Mouse (Mus musculus) MEL (cell line): ENCODE measurements at regions not wholly inside any gene's neighbourhood (a gene's known extent, or its start where the extent isn't known, plus 50 kb on each side); places are given as distances from the start of the nearest gene placed in this dataset.

Experiments
- DNase-seq: peaks from one replicate; pipeline ENCODE4 v3.0.0; 2011; ENCODE audit warnings: low read depth, low spot score
- H3K27ac ChIP-seq: 2 replicates; pipeline ENCODE4 v1.5.1; 2012; ENCODE audit warnings: low read depth, mild to moderate bottlenecking, control low read depth, low read length, moderate library complexity; ENCODE audit not compliant: control insufficient read depth
- H3K27me3 ChIP-seq, 2 experiments: fragments of 150-350 bp in 1 of 2; sonication (generic) in 1 of 2; 2 replicates each; pipeline ENCODE4 v1.6.1; 2012; ENCODE audit warnings: low read length in 2 of 2, mild to moderate bottlenecking in 2 of 2, improper control_type of control experiment in 1 of 2, moderate library complexity in 1 of 2; ENCODE audit not compliant: insufficient read depth in 2 of 2, control insufficient read depth in 1 of 2
- H3K36me3 ChIP-seq, 2 experiments: 2 replicates each; pipeline ENCODE4 v1.6.1; 2012 to 2014; ENCODE audit warnings: low read length in 2 of 2, improper control_type of control experiment in 1 of 2, inconsistent platforms in 1 of 2, mild to moderate bottlenecking in 1 of 2; ENCODE audit not compliant: insufficient read depth in 2 of 2, control insufficient read depth in 1 of 2
- H3K4me1 ChIP-seq, 2 experiments: fragments of 150-350 bp in 1 of 2; sonication (generic) in 1 of 2; 2 replicates each; pipeline ENCODE4 v1.6.1; 2012; ENCODE audit warnings: low read length in 2 of 2, improper control_type of control experiment in 1 of 2, mild to moderate bottlenecking in 1 of 2; ENCODE audit not compliant: insufficient read depth in 2 of 2, control insufficient read depth in 1 of 2
- H3K4me3 ChIP-seq, 2 experiments: fragments of 150-350 bp in 1 of 2; sonication (generic) in 1 of 2; 2 replicates each; pipeline ENCODE4 v1.5.1; 2012; ENCODE audit warnings: low read depth in 2 of 2, low read length in 2 of 2, mild to moderate bottlenecking in 2 of 2, moderate library complexity in 2 of 2, control low read depth in 1 of 2, improper control_type of control experiment in 1 of 2; ENCODE audit not compliant: control insufficient read depth in 1 of 2, insufficient read depth in 1 of 2
- H3K79me2 ChIP-seq: 2 replicates; pipeline ENCODE4 v1.6.1; 2012; ENCODE audit warnings: mild to moderate bottlenecking, low read length, moderate library complexity; ENCODE audit not compliant: control insufficient read depth, poor library complexity, insufficient read depth
- H3K9ac ChIP-seq: 2 replicates; pipeline ENCODE4 v1.6.1; 2012; ENCODE audit warnings: low read depth, mild to moderate bottlenecking, control low read depth, low read length, moderate library complexity; ENCODE audit not compliant: control insufficient read depth, poor library complexity, severe bottlenecking
- H3K9me3 ChIP-seq: fragments of 150-350 bp; sonication (generic); replicated peaks from 2 replicates; pipeline ENCODE4 v1.6.1; 2012; ENCODE audit warnings: mild to moderate bottlenecking, low read length, improper control_type of control experiment, moderate library complexity; ENCODE audit not compliant: insufficient read depth
- ELF1 ChIP-seq: IDR thresholded peaks from 2 replicates; pipeline ENCODE4 v1.6.1; 2014; ENCODE audit warnings: low read depth, mild to moderate bottlenecking, inconsistent platforms, low read length, improper control_type of control experiment, moderate library complexity
- ETS1 ChIP-seq: IDR thresholded peaks from 2 replicates; pipeline ENCODE4 v1.6.1; 2012; ENCODE audit warnings: low read depth, mild to moderate bottlenecking, inconsistent platforms, low read length, improper control_type of control experiment, moderate library complexity
- GABPA ChIP-seq: IDR thresholded peaks from 2 replicates; pipeline ENCODE4 v1.6.1; 2012; ENCODE audit warnings: low read depth, mild to moderate bottlenecking, inconsistent platforms, low read length, improper control_type of control experiment, moderate library complexity
- GATA1 ChIP-seq: IDR thresholded peaks from 2 replicates; pipeline ENCODE4 v1.6.1; 2011; ENCODE audit warnings: low read depth, low read length, improper control_type of control experiment
- JUND ChIP-seq: IDR thresholded peaks from 2 replicates; pipeline ENCODE4 v1.6.1; 2011; ENCODE audit warnings: low read depth, mild to moderate bottlenecking, improper control_type of control experiment, low read length
- MAFK ChIP-seq: IDR thresholded peaks from 2 replicates; pipeline ENCODE4 v1.6.1; 2011; ENCODE audit warnings: low read depth, mild to moderate bottlenecking, low read length, improper control_type of control experiment, borderline replicate concordance
- MAX ChIP-seq: IDR thresholded peaks from 2 replicates; pipeline ENCODE4 v1.6.1; 2011; ENCODE audit warnings: low read length, improper control_type of control experiment
- MAZ ChIP-seq: IDR thresholded peaks from 2 replicates; pipeline ENCODE4 v1.6.1; 2012; ENCODE audit warnings: low read depth, mild to moderate bottlenecking, inconsistent platforms, low read length, improper control_type of control experiment
- MXI1 ChIP-seq: IDR thresholded peaks from 2 replicates; pipeline ENCODE4 v1.6.1; 2011; ENCODE audit warnings: mild to moderate bottlenecking, low read depth, low read length, improper control_type of control experiment
- MYB ChIP-seq: IDR thresholded peaks from 2 replicates; pipeline ENCODE4 v1.6.1; 2011; ENCODE audit warnings: mild to moderate bottlenecking, low read depth, low read length, improper control_type of control experiment
- NELFE ChIP-seq: IDR thresholded peaks from 2 replicates; pipeline ENCODE4 v1.6.1; 2011; ENCODE audit warnings: low read depth, low read length, improper control_type of control experiment
- NRF1 ChIP-seq: IDR thresholded peaks from 2 replicates; pipeline ENCODE4 v1.6.1; 2014; ENCODE audit warnings: low read depth, mild to moderate bottlenecking, inconsistent platforms, low read length, improper control_type of control experiment, moderate library complexity; ENCODE audit not compliant: poor library complexity, insufficient read depth, severe bottlenecking
- POLR2A ChIP-seq, 2 experiments: IDR thresholded peaks; 2 replicates each; pipeline ENCODE4 v1.6.1; 2011 to 2012; ENCODE audit warnings: low read length in 2 of 2, mild to moderate bottlenecking in 2 of 2, control low read depth in 1 of 2, improper control_type of control experiment in 1 of 2, low read depth in 1 of 2, moderate library complexity in 1 of 2; ENCODE audit not compliant: control insufficient read depth in 1 of 2, insufficient read depth in 1 of 2, poor library complexity in 1 of 2
- POLR2AphosphoS2 ChIP-seq: IDR thresholded peaks from 2 replicates; pipeline ENCODE4 v1.6.1; 2011; ENCODE audit warnings: low read length, improper control_type of control experiment
- POLR2AphosphoS5 ChIP-seq: IDR thresholded peaks from 2 replicates; pipeline ENCODE4 v1.6.1; 2012; ENCODE audit warnings: low read depth, borderline replicate concordance, mild to moderate bottlenecking, inconsistent platforms, low read length, moderate library complexity, mixed read lengths
- RAD21 ChIP-seq: IDR thresholded peaks from 2 replicates; pipeline ENCODE4 v1.6.1; 2011; ENCODE audit warnings: mild to moderate bottlenecking, low read depth, low read length, improper control_type of control experiment
- SMC3 ChIP-seq: IDR thresholded peaks from 2 replicates; pipeline ENCODE4 v1.6.1; 2011; ENCODE audit warnings: low read depth, low read length, improper control_type of control experiment
- TAL1 ChIP-seq: IDR thresholded peaks from 2 replicates; pipeline ENCODE4 v1.6.1; 2012; ENCODE audit warnings: mild to moderate bottlenecking, inconsistent platforms, low read length, moderate library complexity, mixed read lengths
- TBP ChIP-seq: IDR thresholded peaks from 2 replicates; pipeline ENCODE4 v1.8.0; 2011; ENCODE audit warnings: low read depth, low read length, improper control_type of control experiment
- USF1 ChIP-seq: IDR thresholded peaks from 2 replicates; pipeline ENCODE4 v1.6.1; 2014; ENCODE audit warnings: low read depth, mild to moderate bottlenecking, inconsistent platforms, low read length, improper control_type of control experiment, moderate library complexity
- USF2 ChIP-seq, 2 experiments: IDR thresholded peaks; 2 replicates each; pipeline ENCODE4 v1.6.1; 2011 to 2012; ENCODE audit warnings: improper control_type of control experiment in 2 of 2, low read length in 2 of 2, borderline replicate concordance in 1 of 2, inconsistent platforms in 1 of 2, low read depth in 1 of 2, mild to moderate bottlenecking in 1 of 2; ENCODE audit not compliant: insufficient read depth in 1 of 2
- ZKSCAN1 ChIP-seq: IDR thresholded peaks from 2 replicates; pipeline ENCODE4 v1.6.1; 2012; ENCODE audit warnings: low read depth, mild to moderate bottlenecking, inconsistent platforms, low read length, improper control_type of control experiment, moderate library complexity
- ZNF384 ChIP-seq: IDR thresholded peaks from 2 replicates; pipeline ENCODE4 v1.6.1; 2012; ENCODE audit warnings: low read depth, mild to moderate bottlenecking, inconsistent platforms, low read length, improper control_type of control experiment

DNA sequence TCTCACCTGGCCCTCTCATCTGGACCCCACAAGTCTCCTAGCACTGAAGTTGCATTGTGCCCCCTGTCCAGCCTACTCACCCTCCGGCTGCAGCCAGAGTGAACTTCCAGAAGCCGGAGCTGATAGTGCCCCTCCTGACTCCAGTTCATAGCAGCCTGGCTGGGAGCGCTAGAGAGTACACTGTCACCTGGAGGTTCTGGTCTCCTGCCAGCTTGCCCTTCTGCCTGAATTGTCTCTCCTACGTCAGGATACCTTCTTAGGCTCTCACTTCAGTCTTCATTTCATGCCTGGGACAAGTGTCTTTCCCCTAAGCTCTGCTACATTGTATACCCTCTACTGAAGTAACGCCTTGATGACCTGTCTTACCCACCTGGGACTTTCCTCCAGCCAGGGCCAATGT, 112.3 kb downstream of the Efnb1 start:
- no peaks in the 10 kb centered on the region for H3K36me3 ChIP-seq
- no peak overlapping the region for H3K4me3 ChIP-seq
- no peaks in the 10 kb centered on the region for H3K4me1 ChIP-seq
- no peaks in the 10 kb centered on the region for H3K27me3 ChIP-seq
- H3K79me2 ChIP-seq, result no peaks in the 10 kb centered on the region
- no peak overlapping the region for H3K27ac ChIP-seq
- no peak for DNase-seq
- H3K9me3 ChIP-seq, result no peaks in the 10 kb centered on the region
- no peak overlapping the region for H3K9ac ChIP-seq
- TF ChIP-seq TAL1 (no peak), RAD21 (no peak), MXI1 (no peak), SMC3 (no peak), JUND (no peak), GATA1 (no peak), POLR2AphosphoS2 (no peak), MYB (no peak), NELFE (no peak), POLR2AphosphoS5 (no peak)

DNA sequence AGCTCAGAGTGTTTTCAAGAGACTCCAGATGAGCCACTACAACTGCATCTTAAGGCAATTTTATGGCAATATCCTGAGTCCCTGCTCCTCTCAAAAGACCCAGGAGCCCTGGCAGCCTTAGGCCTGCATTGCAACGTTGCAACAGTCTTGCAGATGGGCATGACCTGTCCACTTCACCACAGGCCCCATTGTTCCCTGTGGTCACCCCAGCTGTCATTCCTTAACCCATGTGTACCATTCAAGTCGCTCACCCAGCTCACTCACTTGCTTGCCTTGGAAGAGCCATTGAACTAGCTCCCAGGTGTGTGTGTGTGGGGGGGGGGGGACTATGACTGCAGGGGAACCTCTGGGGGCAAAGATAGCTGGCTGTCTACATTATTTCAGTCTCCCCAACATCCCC, 110.8 kb downstream of the Efnb1 start:
- no peak for TF ChIP-seq MAZ
- no peak for TF ChIP-seq MAX
- no peak for TF ChIP-seq ZNF384
- TF ChIP-seq ETS1, result no peak
- TF ChIP-seq GABPA, result no peak
- no peak for TF ChIP-seq TAL1
- no peak for TF ChIP-seq POLR2AphosphoS5
- TF ChIP-seq ELF1, result no peak
- TF ChIP-seq TBP, result no peak
- no peak for TF ChIP-seq USF1
- no peak for TF ChIP-seq MAFK
- no peak for TF ChIP-seq POLR2A (IDR thresholded peaks at IDR 0.05; ENCODE audit: control insufficient read depth in 1 of 2, insufficient read depth in 1 of 2, low read depth in 1 of 2, low read length in 2 of 2, poor library complexity in 1 of 2)
- TF ChIP-seq GATA1, result no peak
- TF ChIP-seq SMC3, result no peak
- no peak for TF ChIP-seq JUND
- TF ChIP-seq ZKSCAN1, result no peak
- TF ChIP-seq POLR2AphosphoS2, result no peak
- no peak for TF ChIP-seq USF2 (IDR thresholded peaks at IDR 0.05; ENCODE audit: borderline replicate concordance in 1 of 2, insufficient read depth in 1 of 2, low read depth in 1 of 2, low read length in 2 of 2)
- TF ChIP-seq NRF1, result no peak
- Histone ChIP-seq H3K27ac (no peak overlapping the region), H3K27me3 (no peaks in the 10 kb centered on the region), H3K4me1 (no peaks in the 10 kb centered on the region), H3K9ac (no peak overlapping the region), H3K9me3 (no peaks in the 10 kb centered on the region), H3K36me3 (no peaks in the 10 kb centered on the region), H3K79me2 (no peaks in the 10 kb centered on the region), H3K4me3 (no peak overlapping the region)
- DNase-seq, result no peak
